Mouse (Mus musculus) mammary gland, adult 2 months (tissue): Measurements from ENCODE around the gene Gm2381. TPM values are rescaled to one million over a fixed set of nuclear protein-coding genes. Genes with fewer than 3 reads are reported as not detected.

Source experiments
- polyA plus RNA-seq: library from polyadenylated mRNA; depleted of rRNA; stranded (reverse); fragments of >200 nt; gene quantifications from 2 replicates; pipeline ENCODE4 v1.2.3, GENCODE M21; 2012; ENCODE audit warnings: low replicate concordance; rRNA removed

The Gm2381 gene
- not detected in 2 replicates for polyA plus RNA-seq

DNA sequence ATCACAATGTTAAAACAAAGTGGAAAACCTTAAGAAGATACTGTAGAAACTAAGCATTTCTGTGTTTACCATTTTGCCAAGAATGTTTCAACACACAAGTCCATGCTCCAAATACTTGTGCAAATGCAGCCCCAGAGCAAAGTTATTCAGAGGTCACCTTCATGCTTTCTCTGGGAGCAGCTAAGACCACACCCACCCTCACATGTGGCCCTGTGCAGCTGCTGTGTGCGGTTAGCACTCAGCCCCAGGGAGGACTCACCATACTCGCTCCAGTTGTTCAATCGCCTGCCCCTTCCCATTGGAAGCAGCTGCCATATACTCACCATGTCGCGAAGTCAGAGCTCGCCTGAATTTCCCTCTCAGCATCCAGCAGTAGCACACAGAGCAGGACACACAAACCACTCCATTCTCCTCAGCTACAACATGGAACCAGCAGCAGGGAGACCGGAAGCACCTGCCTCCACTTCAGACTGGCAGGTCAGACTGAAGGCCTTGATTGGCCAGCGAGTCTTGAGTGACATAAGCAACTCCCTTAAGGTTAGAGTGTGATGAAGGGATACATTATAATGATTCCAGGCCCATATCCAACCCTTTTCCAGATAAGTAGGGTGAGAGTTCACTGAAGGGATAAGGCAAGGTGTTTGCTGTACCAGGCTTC is at the start of gene Gm2381:
Gm2381 (minus strand) TSS at position 434 of the 658 bp plus-strand sequence.

DNA sequence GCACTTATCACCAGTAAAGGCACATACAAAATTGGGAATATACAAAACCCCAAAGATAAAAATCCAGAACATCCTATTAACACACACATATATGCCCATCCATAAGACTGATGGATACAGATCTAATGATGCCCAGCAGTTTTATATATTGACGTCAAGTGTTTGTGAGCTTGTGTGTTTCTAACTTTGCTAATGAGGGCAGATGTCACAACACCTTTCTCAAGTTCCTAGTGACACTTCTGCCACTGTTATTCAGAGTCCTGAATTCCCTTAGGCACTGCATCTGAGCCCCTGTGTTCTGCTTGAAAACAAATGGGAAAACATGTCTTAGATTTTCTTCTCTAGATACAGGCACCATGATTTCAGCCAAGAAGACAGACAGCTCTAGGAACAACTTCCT is 73.6 kb downstream of the Gm2381 start, which contains the start of gene Vmn2r62:
Vmn2r62 (minus strand) TSS at position 101 of the 400 bp plus-strand sequence.

Other genes starting within 250 kb of the Gm2381 start
- 0.11 and 0.37 TPM in 2 replicates for gene Zfp976, start 224.6 kb downstream of the Gm2381 start, polyA plus RNA-seq
- gene Zfp975, start 174.5 kb downstream of the Gm2381 start, polyA plus RNA-seq, result 0.18 and 0.60 TPM in 2 replicates
- not detected in 2 replicates for gene Gm17067, start 140.2 kb downstream of the Gm2381 start, polyA plus RNA-seq
- gene Vmn2r62, start 73.7 kb downstream of the Gm2381 start, polyA plus RNA-seq, result not detected in 2 replicates
- not detected in 2 replicates for gene Vmn2r63, start 66.6 kb upstream of the Gm2381 start, polyA plus RNA-seq
- gene Gm9268, start 151.5 kb upstream of the Gm2381 start, polyA plus RNA-seq, result not detected in 2 replicates
- not detected in 2 replicates for gene Zfp936, start 247.0 kb upstream of the Gm2381 start, polyA plus RNA-seq